Mouse (Mus musculus) heart, adult 2 months (tissue): Measurements from ENCODE around the gene Dlg1.

Source experiments
- CTCF ChIP-seq: fragments of 200-600 bp; IDR thresholded peaks from 2 replicates; pipeline ENCODE4 v1.8.1; 2022; ENCODE audit warnings: antibody characterized with exemption, mild to moderate bottlenecking, moderate library complexity
- EP300 ChIP-seq: fragments of 200-500 bp; IDR thresholded peaks from 2 replicates; pipeline ENCODE4 v1.6.1; 2011; ENCODE audit warnings: low read depth, low read length, control low read depth; ENCODE audit not compliant: insufficient read depth
- POLR2A ChIP-seq: fragments of 200-500 bp; IDR thresholded peaks from 2 replicates; pipeline ENCODE4 v1.6.1; 2011; ENCODE audit warnings: mild to moderate bottlenecking, low read depth, low read length, control low read depth; ENCODE audit not compliant: insufficient read depth

- TF ChIP-seq POLR2A (no peak), CTCF (no peak), EP300 (no peak)
Measured at GRCm38 (mm10) chr16:31924368-31924767, 261.1 kb downstream of the Dlg1 start.
